ENCODE assay signal across 23 mouse cellular contexts in the genomic region with DNA sequence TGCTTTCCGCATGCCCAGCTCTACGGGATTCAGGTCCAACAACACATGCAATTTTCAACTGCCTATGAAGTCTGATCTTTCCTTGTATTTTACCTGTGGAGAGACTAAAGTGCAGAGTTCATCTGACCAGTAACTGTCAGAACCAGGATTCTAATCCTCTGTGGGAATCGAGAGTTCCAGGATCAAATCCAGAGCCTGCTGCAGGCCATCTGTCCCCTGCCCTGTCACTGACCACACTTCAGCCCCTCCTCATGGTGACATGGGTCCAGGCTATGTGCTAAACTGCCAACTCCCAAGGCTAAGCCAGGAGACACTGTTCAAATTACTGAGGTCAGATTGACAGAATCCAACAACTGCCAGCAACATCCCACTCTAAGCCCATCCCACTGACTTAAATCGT.
"Had no signal": no experiment of that assay in that cellular context is flagged by ENCODE, and none has a peak within 500 bp of the region (broad histone marks: within the 10 kb centered on the region; RNA-seq: fewer than 3 reads in every experiment).

No protein-coding gene starts in this region.

- H3K4me3 ChIP-seq: embryonic facial prominence, embryonic 10.5 days; embryonic facial prominence, embryonic 12.5 days; embryonic facial prominence, embryonic 13.5 days; embryonic facial prominence, embryonic 15.5 days; erythroblast, embryonic 14.5 days; forebrain, embryonic 10.5 days; forebrain, embryonic 12.5 days; forebrain, embryonic 13.5 days; forebrain, embryonic 15.5 days; gastrocnemius, adult 2 months; heart, adult 2 months had no signal

- H3K27me3 ChIP-seq: embryonic facial prominence, embryonic 12.5 days; embryonic facial prominence, embryonic 13.5 days; embryonic facial prominence, embryonic 15.5 days; forebrain, embryonic 12.5 days; forebrain, embryonic 13.5 days; forebrain, embryonic 15.5 days had no signal

- DNase-seq: cerebellum, adult 8-10 months; cerebellum, adult 9-10 months; cerebellum, adult 9-11 months; cerebellum, postnatal 25 days; cerebellum, postnatal 36 days; embryo, embryonic 11 days; forebrain, postnatal 0 days; gastrocnemius, adult 2 months; gastrocnemius, postnatal 10 days; gastrocnemius, postnatal 14 days; gastrocnemius, postnatal 25 days; gastrocnemius, postnatal 36 days; heart, adult 18-20 months; heart, adult 2 months had no signal

- H3K27ac ChIP-seq: embryonic facial prominence, embryonic 10.5 days; embryonic facial prominence, embryonic 12.5 days; embryonic facial prominence, embryonic 13.5 days; embryonic facial prominence, embryonic 15.5 days; forebrain, embryonic 10.5 days; forebrain, embryonic 12.5 days; forebrain, embryonic 13.5 days; forebrain, embryonic 15.5 days; gastrocnemius, adult 2 months; heart, adult 2 months had no signal

- H3K36me3 ChIP-seq: embryonic facial prominence, embryonic 10.5 days; embryonic facial prominence, embryonic 12.5 days; embryonic facial prominence, embryonic 13.5 days; embryonic facial prominence, embryonic 15.5 days; forebrain, embryonic 10.5 days; forebrain, embryonic 12.5 days; forebrain, embryonic 15.5 days had no signal

- H3K4me1 ChIP-seq: forebrain, embryonic 12.5 days; forebrain, embryonic 13.5 days; forebrain, embryonic 15.5 days had no signal
